Mouse (Mus musculus): ENCODE measurements around the gene Ints11. TPM values are rescaled to one million over a fixed set of nuclear protein-coding genes. Genes with fewer than 3 reads are reported as not detected.

Gene Ints11
- polyA plus RNA-seq (2015; fragmentation: Nextera tagmentation; extraction: Ambion mirVana), result 60.0 and 67.1 TPM in 2 replicates

GRCm38 (mm10) chr4:155869317-155870033 lies at the start of gene Ints11, which contains the start of gene Cptp:
Gene Ints11, plus strand, starts transcription at chr4:155869546.
Gene Cptp, minus strand, starts transcription at chr4:155869440.
- under 1% methylated on average over 63 of the region's 63 CpGs for WGBS
- peak within 1 kb of the TSS; percentile 45; the same call in 1 of the 2 replicates for H3K27ac ChIP-seq (ENCODE audit: low read length)
- peak within 1 kb of the TSS; percentile 82 for H3K4me2 ChIP-seq (ENCODE audit: low read depth, low read length)
- H3K4me3 ChIP-seq (ENCODE audit: low read length), result peak within 1 kb of the TSS; percentile 74
- no peaks in the 10 kb centered on the region for H3K27me3 ChIP-seq (replicated peaks; ENCODE audit: control insufficient read depth, insufficient read depth, low read length)
- peak within 1 kb of the TSS; percentile 83 for H3K9ac ChIP-seq (ENCODE audit: low read depth, low read length)
- peaks cover 3% of the 10 kb centered on the region; the same call in 1 of the 2 replicates for H3K36me3 ChIP-seq (ENCODE audit: control insufficient read depth, insufficient read depth, low read length)
- ATAC-seq, result peak; percentile 99
- H3K9me3 ChIP-seq (ENCODE audit: control insufficient read depth, low read length), result no peaks in the 10 kb centered on the region
- peaks cover 18% of the 10 kb centered on the region for H3K4me1 ChIP-seq (ENCODE audit: control insufficient read depth, insufficient read depth, low read length)

GRCm38 (mm10) chr4:155821025-155821424 lies 48.3 kb upstream of the Ints11 start:
- 73% methylated on average over 7 of the region's 7 CpGs for WGBS
- ATAC-seq, result no peak

GRCm38 (mm10) chr4:155823443-155823842 lies 45.9 kb upstream of the Ints11 start:
- ATAC-seq, result no peak; the same call in 1 of the 2 replicates
- WGBS, result 94% methylated on average over 16 of the region's 16 CpGs

More at GRCm38 (mm10) chr4:155821025-155821424, 48.3 kb upstream of the Ints11 start:
- 0 out of 2 replicates have a peak, but pooled peaks cover 4% of the 10 kb centered on the region for H3K4me1 ChIP-seq (ENCODE audit: control insufficient read depth, insufficient read depth, low read length)
- H3K9ac ChIP-seq (ENCODE audit: low read depth, low read length), result no peak overlapping the region
- no peaks in the 10 kb centered on the region for H3K9me3 ChIP-seq (ENCODE audit: control insufficient read depth, low read length)
- no peak overlapping the region for H3K27ac ChIP-seq (ENCODE audit: low read length)
- H3K4me2 ChIP-seq (ENCODE audit: low read depth, low read length), result no peak overlapping the region
- H3K36me3 ChIP-seq (ENCODE audit: control insufficient read depth, insufficient read depth, low read length), result peaks cover 51% of the 10 kb centered on the region
- no peak overlapping the region for H3K4me3 ChIP-seq (ENCODE audit: low read length)
- no peaks in the 10 kb centered on the region for H3K27me3 ChIP-seq (replicated peaks; ENCODE audit: control insufficient read depth, insufficient read depth, low read length)

GRCm38 (mm10) chr4:155829866-155830265 lies 39.5 kb upstream of the Ints11 start:
- Histone ChIP-seq H3K9ac (ENCODE audit: low read depth, low read length) (no peak overlapping the region), H3K4me3 (ENCODE audit: low read length) (no peak overlapping the region), H3K9me3 (ENCODE audit: control insufficient read depth, low read length) (no peaks in the 10 kb centered on the region), H3K27ac (ENCODE audit: low read length) (no peak overlapping the region), H3K27me3 (replicated peaks; ENCODE audit: control insufficient read depth, insufficient read depth, low read length) (no peaks in the 10 kb centered on the region), H3K4me2 (ENCODE audit: low read depth, low read length) (no peak overlapping the region), H3K36me3 (ENCODE audit: control insufficient read depth, insufficient read depth, low read length) (peaks cover 13% of the 10 kb centered on the region; the same call in 1 of the 2 replicates), H3K4me1 (ENCODE audit: control insufficient read depth, insufficient read depth, low read length) (peaks cover 15% of the 10 kb centered on the region)
- ATAC-seq, result no peak
- WGBS, result 93% methylated on average over 4 of the region's 4 CpGs

More at GRCm38 (mm10) chr4:155823443-155823842, 45.9 kb upstream of the Ints11 start:
- Histone ChIP-seq H3K4me2 (ENCODE audit: low read depth, low read length) (no peak overlapping the region), H3K4me3 (ENCODE audit: low read length) (no peak overlapping the region), H3K36me3 (ENCODE audit: control insufficient read depth, insufficient read depth, low read length) (peaks cover 40% of the 10 kb centered on the region), H3K27me3 (replicated peaks; ENCODE audit: control insufficient read depth, insufficient read depth, low read length) (no peaks in the 10 kb centered on the region), H3K9ac (ENCODE audit: low read depth, low read length) (no peak overlapping the region), H3K4me1 (ENCODE audit: control insufficient read depth, insufficient read depth, low read length) (no peaks in the 10 kb centered on the region), H3K9me3 (ENCODE audit: control insufficient read depth, low read length) (no peaks in the 10 kb centered on the region), H3K27ac (ENCODE audit: low read length) (no peak overlapping the region)

- H3K27ac ChIP-seq (ENCODE audit: low read length), result peak overlapping the region; percentile 25; the same call in 1 of the 2 replicates
- H3K36me3 ChIP-seq (ENCODE audit: control insufficient read depth, insufficient read depth, low read length), result 0 out of 2 replicates have a peak, but pooled peaks cover 7% of the 10 kb centered on the region
- WGBS, result 49% methylated on average over 8 of the region's 8 CpGs
- no peaks in the 10 kb centered on the region for H3K27me3 ChIP-seq (replicated peaks; ENCODE audit: control insufficient read depth, insufficient read depth, low read length)
- H3K9ac ChIP-seq (ENCODE audit: low read depth, low read length), result no peak overlapping the region
- peak overlapping the region; percentile 87 for H3K4me3 ChIP-seq (ENCODE audit: low read length)
- H3K4me1 ChIP-seq (ENCODE audit: control insufficient read depth, insufficient read depth, low read length), result peaks cover 15% of the 10 kb centered on the region
- H3K9me3 ChIP-seq (ENCODE audit: control insufficient read depth, low read length), result no peaks in the 10 kb centered on the region
- ATAC-seq, result no peak
- H3K4me2 ChIP-seq (ENCODE audit: low read depth, low read length), result peak overlapping the region; percentile 48; the same call in 1 of the 2 replicates
Observed at GRCm38 (mm10) chr4:155830596-155830995, 38.8 kb upstream of the Ints11 start.

- Histone ChIP-seq H3K36me3 (ENCODE audit: control insufficient read depth, insufficient read depth, low read length) (0 out of 2 replicates have a peak, but pooled peaks cover 7% of the 10 kb centered on the region), H3K9me3 (ENCODE audit: control insufficient read depth, low read length) (no peaks in the 10 kb centered on the region), H3K27me3 (replicated peaks; ENCODE audit: control insufficient read depth, insufficient read depth, low read length) (no peaks in the 10 kb centered on the region), H3K4me3 (ENCODE audit: low read length) (peak within 1 kb of the TSS; percentile 87), H3K27ac (ENCODE audit: low read length) (peak within 1 kb of the TSS; percentile 95), H3K4me2 (ENCODE audit: low read depth, low read length) (peak within 1 kb of the TSS; percentile 91), H3K9ac (ENCODE audit: low read depth, low read length) (peak within 1 kb of the TSS; percentile 95), H3K4me1 (ENCODE audit: control insufficient read depth, insufficient read depth, low read length) (peaks cover 15% of the 10 kb centered on the region)
- ATAC-seq, result peak; percentile 97
- WGBS, result under 1% methylated on average over 49 of the region's 49 CpGs
Observed at GRCm38 (mm10) chr4:155831205-155831766, 38.1 kb upstream of the Ints11 start, which contains the start of gene Aurkaip1. Gene Aurkaip1, plus strand, starts transcription at chr4:155831272.

- WGBS, result under 1% methylated on average over 25 of the region's 25 CpGs
- ATAC-seq, result no peak; the same call in 1 of the 2 replicates
- Histone ChIP-seq H3K27ac (ENCODE audit: low read length) (peak overlapping the region; percentile 95), H3K9me3 (ENCODE audit: control insufficient read depth, low read length) (no peaks in the 10 kb centered on the region), H3K36me3 (ENCODE audit: control insufficient read depth, insufficient read depth, low read length) (0 out of 2 replicates have a peak, but pooled peaks cover 7% of the 10 kb centered on the region), H3K4me3 (ENCODE audit: low read length) (peak overlapping the region; percentile 87), H3K27me3 (replicated peaks; ENCODE audit: control insufficient read depth, insufficient read depth, low read length) (no peaks in the 10 kb centered on the region), H3K9ac (ENCODE audit: low read depth, low read length) (peak overlapping the region; percentile 95), H3K4me1 (ENCODE audit: control insufficient read depth, insufficient read depth, low read length) (peaks cover 15% of the 10 kb centered on the region), H3K4me2 (ENCODE audit: low read depth, low read length) (peak overlapping the region; percentile 91)
Observed at GRCm38 (mm10) chr4:155831831-155832230, 37.5 kb upstream of the Ints11 start.

GRCm38 (mm10) chr4:155832321-155832720 lies 37.0 kb upstream of the Ints11 start:
- no peak for ATAC-seq
- 46% methylated on average over 10 of the region's 10 CpGs for whole genome bisulfite sequencing

GRCm38 (mm10) chr4:155833234-155833633 lies 36.1 kb upstream of the Ints11 start:
- 86% methylated on average over 4 of the region's 4 CpGs for WGBS
- no peak overlapping the region for H3K4me2 ChIP-seq (ENCODE audit: low read depth, low read length)
- no peak overlapping the region for H3K27ac ChIP-seq (ENCODE audit: low read length)
- H3K27me3 ChIP-seq (replicated peaks; ENCODE audit: control insufficient read depth, insufficient read depth, low read length), result no peaks in the 10 kb centered on the region
- H3K4me1 ChIP-seq (ENCODE audit: control insufficient read depth, insufficient read depth, low read length), result peaks cover 25% of the 10 kb centered on the region
- H3K36me3 ChIP-seq (ENCODE audit: control insufficient read depth, insufficient read depth, low read length), result 0 out of 2 replicates have a peak, but pooled peaks cover 4% of the 10 kb centered on the region
- H3K9ac ChIP-seq (ENCODE audit: low read depth, low read length), result no peak overlapping the region
- ATAC-seq, result no peak
- H3K9me3 ChIP-seq (ENCODE audit: control insufficient read depth, low read length), result no peaks in the 10 kb centered on the region
- no peak overlapping the region for H3K4me3 ChIP-seq (ENCODE audit: low read length)

More at GRCm38 (mm10) chr4:155832321-155832720, 37.0 kb upstream of the Ints11 start:
- peaks cover 15% of the 10 kb centered on the region for H3K4me1 ChIP-seq (ENCODE audit: control insufficient read depth, insufficient read depth, low read length)
- peak overlapping the region; percentile 95 for H3K9ac ChIP-seq (ENCODE audit: low read depth, low read length)
- peak overlapping the region; percentile 95 for H3K27ac ChIP-seq (ENCODE audit: low read length)
- peak overlapping the region; percentile 91 for H3K4me2 ChIP-seq (ENCODE audit: low read depth, low read length)
- H3K27me3 ChIP-seq (replicated peaks; ENCODE audit: control insufficient read depth, insufficient read depth, low read length), result no peaks in the 10 kb centered on the region
- H3K9me3 ChIP-seq (ENCODE audit: control insufficient read depth, low read length), result no peaks in the 10 kb centered on the region
- H3K4me3 ChIP-seq (ENCODE audit: low read length), result peak overlapping the region; percentile 87
- H3K36me3 ChIP-seq (ENCODE audit: control insufficient read depth, insufficient read depth, low read length), result 0 out of 2 replicates have a peak, but pooled peaks cover 7% of the 10 kb centered on the region

All from intestine, embryonic 16.5 days (tissue).